Mouse (Mus musculus): ENCODE measurements around the gene Coq8a.

Gene Coq8a

DNA sequence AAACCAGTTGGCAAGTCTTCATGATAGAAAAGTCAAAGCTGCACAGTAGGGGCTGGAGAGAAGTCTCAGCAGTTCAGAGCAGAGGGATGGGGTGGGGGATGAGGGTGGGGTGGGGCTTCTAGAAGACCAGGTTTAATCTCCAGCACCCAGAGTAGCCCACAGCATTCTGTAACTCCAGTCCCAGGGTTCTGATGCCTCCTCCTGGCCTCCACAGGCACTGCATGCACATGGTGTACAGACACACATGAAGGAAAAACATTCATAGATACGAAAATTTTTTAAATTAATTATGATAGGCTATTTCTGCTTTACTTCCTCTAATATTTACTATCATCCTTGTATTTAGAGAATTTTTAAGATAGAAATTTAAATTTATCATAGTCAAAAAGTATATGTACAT is 82.9 kb downstream of the Coq8a start:
- DNase-seq (ENCODE audit: low read depth, low spot score), result no peak

Data from forelimb bud, embryonic 11.5 days (tissue).